In genomic region chr3:41582256-41582655, GRCm38 (mm10) we compare ENCODE assay signal across 14 mouse cellular contexts. TPM values are rescaled to one million over a fixed set of nuclear protein-coding genes. Genes with fewer than 3 reads are reported as not detected.
DNase-seq lines count a peak whose midpoint lies in the region; ATAC-seq and TF ChIP-seq lines count a peak whose summit lies in the region.
"Had no signal": no experiment of that assay in that cellular context is flagged by ENCODE, and none has a peak within 500 bp of the region (broad histone marks: within the 10 kb centered on the region; RNA-seq: fewer than 3 reads in every experiment).

No protein-coding gene starts in this region.

- no peak for TF ChIP-seq CTCF in thymus, adult 2 months (IDR thresholded peaks at IDR 0.05; ENCODE audit: borderline replicate concordance, control insufficient read depth, extremely low read depth, insufficient read depth, low read length, poor library complexity)
- no peak for TF ChIP-seq CTCF in forebrain, postnatal 0 days (IDR thresholded peaks at IDR 0.05; ENCODE audit: low read depth)

- no peak overlapping the region for H3K27ac ChIP-seq in lung, embryonic 15.5 days
- peak overlapping the region; percentile 74 for H3K27ac ChIP-seq in liver, embryonic 11.5 days (ENCODE audit: low read depth, low read length)
- no peak overlapping the region for H3K27ac ChIP-seq in forebrain, embryonic 13.5 days
- H3K27ac ChIP-seq in thymus, adult 2 months (ENCODE audit: control insufficient read depth, insufficient read depth, low read length): no peak overlapping the region
- H3K27ac ChIP-seq in forebrain, postnatal 0 days (ENCODE audit: low read depth, low read length): no peak overlapping the region
- H3K27ac ChIP-seq: embryonic facial prominence, embryonic 12.5 days; macrophage had no signal

- 0 out of 2 replicates have a peak, but pooled peaks cover 4% of the 10 kb centered on the region for H3K4me1 ChIP-seq in lung, embryonic 15.5 days
- H3K4me1 ChIP-seq in liver, embryonic 11.5 days (replicated peaks; ENCODE audit: control insufficient read depth, insufficient read depth, low read length): peaks cover 17% of the 10 kb centered on the region; the same call in 1 of the 2 replicates
- H3K4me1 ChIP-seq in forebrain, embryonic 13.5 days: peaks cover 54% of the 10 kb centered on the region
- H3K4me1 ChIP-seq in thymus, adult 2 months (replicated peaks; ENCODE audit: control insufficient read depth, insufficient read depth, low read length): peaks cover 10% of the 10 kb centered on the region
- H3K4me1 ChIP-seq in forebrain, postnatal 0 days (ENCODE audit: insufficient read depth): peaks cover 13% of the 10 kb centered on the region

- H3K4me2 ChIP-seq in lung, embryonic 15.5 days: no peak overlapping the region
- peak overlapping the region; percentile 19; the same call in 1 of the 2 replicates for H3K4me2 ChIP-seq in liver, embryonic 11.5 days
- no peak overlapping the region for H3K4me2 ChIP-seq in forebrain, embryonic 13.5 days
- H3K4me2 ChIP-seq in forebrain, postnatal 0 days (ENCODE audit: low read depth): no peak overlapping the region
- H3K4me2 ChIP-seq: embryonic facial prominence, embryonic 12.5 days had no signal

- ATAC-seq in lung, embryonic 15.5 days (ENCODE audit: borderline replicate concordance, extremely low read depth, low FRiP score, low TSS enrichment): 0 out of 2 replicates have a peak, but pooled peaks have one; percentile 19
- no peak for ATAC-seq in liver, embryonic 11.5 days (replicated peaks; ENCODE audit: low FRiP score)
- ATAC-seq in forebrain, embryonic 13.5 days: no peak
- ATAC-seq in forebrain, postnatal 0 days: no peak
- ATAC-seq: inflammation-experienced regulatory T-cells, adult 6 months had no signal

- no peak overlapping the region for H3K4me3 ChIP-seq in lung, embryonic 15.5 days
- H3K4me3 ChIP-seq in liver, embryonic 11.5 days (ENCODE audit: low read depth, low read length): no peak overlapping the region
- H3K4me3 ChIP-seq in forebrain, embryonic 13.5 days: no peak overlapping the region
- H3K4me3 ChIP-seq in thymus, adult 2 months (ENCODE audit: control insufficient read depth, insufficient read depth, low read length): no peak overlapping the region
- no peak overlapping the region for H3K4me3 ChIP-seq in forebrain, postnatal 0 days (ENCODE audit: low read depth, low read length)
- H3K4me3 ChIP-seq: embryonic facial prominence, embryonic 12.5 days had no signal

- WGBS in lung, embryonic 15.5 days: 71% methylated on average over 7 of the region's 7 CpGs
- 73% methylated on average over 7 of the region's 7 CpGs for WGBS in liver, embryonic 11.5 days
- WGBS in forebrain, embryonic 13.5 days: 80% methylated on average over 7 of the region's 7 CpGs
- WGBS in thymus, adult 2 months: 94% methylated on average over 7 of the region's 7 CpGs
- WGBS in forebrain, postnatal 0 days: 83% methylated on average over 7 of the region's 7 CpGs

- H3K27me3 ChIP-seq in lung, embryonic 15.5 days: no peaks in the 10 kb centered on the region
- H3K27me3 ChIP-seq in liver, embryonic 11.5 days (replicated peaks; ENCODE audit: control insufficient read depth, insufficient read depth, low read length): no peaks in the 10 kb centered on the region
- H3K27me3 ChIP-seq in forebrain, embryonic 13.5 days: no peaks in the 10 kb centered on the region
- no peaks in the 10 kb centered on the region for H3K27me3 ChIP-seq in thymus, adult 2 months (ENCODE audit: control insufficient read depth, insufficient read depth, low read length)
- no peaks in the 10 kb centered on the region for H3K27me3 ChIP-seq in forebrain, postnatal 0 days (ENCODE audit: insufficient read depth, low read length)
- H3K27me3 ChIP-seq: embryonic facial prominence, embryonic 12.5 days had no signal

- H3K9me3 ChIP-seq in lung, embryonic 15.5 days: no peaks in the 10 kb centered on the region
- no peaks in the 10 kb centered on the region for H3K9me3 ChIP-seq in liver, embryonic 11.5 days (ENCODE audit: control insufficient read depth, low read length)
- no peaks in the 10 kb centered on the region for H3K9me3 ChIP-seq in forebrain, embryonic 13.5 days (replicated peaks)
- no peaks in the 10 kb centered on the region for H3K9me3 ChIP-seq in forebrain, postnatal 0 days (ENCODE audit: low read length)
- H3K9me3 ChIP-seq: embryonic facial prominence, embryonic 12.5 days had no signal

- no peak for TF ChIP-seq POLR2A in thymus, adult 2 months (IDR thresholded peaks at IDR 0.05; ENCODE audit: control insufficient read depth, extremely low read depth, insufficient read depth, low read length, poor library complexity)

- DNase-seq in heart, adult 11 months: peak; percentile 94
- DNase-seq in heart, postnatal 36 days: no peak
- DNase-seq in lung, postnatal 10 days: no peak
- DNase-seq in liver, embryonic 11.5 days (ENCODE audit: low spot score): no peak
- no peak for DNase-seq in thymus, adult 2 months
- no peak for DNase-seq in forebrain, postnatal 0 days
- DNase-seq: cerebellum, adult 11-12 months; lung, adult 18-20 months; midbrain, embryonic 14.5 days had no signal

- no peaks in the 10 kb centered on the region for H3K36me3 ChIP-seq in lung, embryonic 15.5 days
- no peaks in the 10 kb centered on the region for H3K36me3 ChIP-seq in liver, embryonic 11.5 days (ENCODE audit: control insufficient read depth, insufficient read depth, low read length)
- 0 out of 2 replicates have a peak, but pooled peaks cover 6% of the 10 kb centered on the region for H3K36me3 ChIP-seq in forebrain, embryonic 13.5 days (ENCODE audit: poor library complexity, severe bottlenecking)
- no peaks in the 10 kb centered on the region for H3K36me3 ChIP-seq in thymus, adult 2 months (ENCODE audit: control insufficient read depth, insufficient read depth, low read length)
- no peaks in the 10 kb centered on the region for H3K36me3 ChIP-seq in forebrain, postnatal 0 days (ENCODE audit: insufficient read depth)
- H3K36me3 ChIP-seq: embryonic facial prominence, embryonic 12.5 days had no signal

- intact Hi-C loops in heart, postnatal 36 days (cut with DNase I): loop anchor here (10.0 kb wide), 1 partner anchor 387 kb away; no protein-coding TSS in a partner anchor

- H3K9ac ChIP-seq in lung, embryonic 15.5 days: no peak overlapping the region
- H3K9ac ChIP-seq in liver, embryonic 11.5 days (ENCODE audit: low read depth, low read length): no peak overlapping the region
- H3K9ac ChIP-seq in forebrain, embryonic 13.5 days: no peak overlapping the region
- no peak overlapping the region for H3K9ac ChIP-seq in forebrain, postnatal 0 days
- H3K9ac ChIP-seq: embryonic facial prominence, embryonic 12.5 days had no signal

RNA-seq across cellular contexts. Expression of gene Jade1, which starts 26.7 kb away (rescaled TPM):
- total RNA-seq in heart, postnatal 36 days (2021): 10 to 100 TPM; 30.2 to 41.1 TPM
- 10.9 and 11.0 TPM in 2 replicates for polyA plus RNA-seq in lung, embryonic 15.5 days (2015; fragmentation: Nextera tagmentation; extraction: Ambion mirVana)
- 16.7 and 18.6 TPM in 2 replicates for polyA plus RNA-seq in liver, embryonic 11.5 days (2014; fragmentation: Nextera tagmentation; extraction: Ambion mirVana)
- polyA plus RNA-seq in forebrain, embryonic 13.5 days (2015; fragmentation: Nextera tagmentation; extraction: Ambion mirVana): 17.1 and 18.9 TPM in 2 replicates
- 22.7 and 31.9 TPM in 2 replicates for polyA plus RNA-seq in thymus, adult 2 months (2012; rRNA removed)
- total RNA-seq in forebrain, postnatal 0 days (2014; rRNA removed): 17.9 and 22.1 TPM in 2 replicates
- polyA plus RNA-seq in forebrain, postnatal 0 days (2015; fragmentation: Nextera tagmentation; extraction: Ambion mirVana): 9.5 and 13.1 TPM in 2 replicates
